Mouse (Mus musculus) C2C12 (cell line): Measurements from ENCODE around the gene Zfp688.
"Not testable (repeated sequence)": the region's sequence is repeated elsewhere in the genome, so short reads cannot be mapped to it uniquely, and the experiment has no call there.

Source experiments
- CTCF ChIP-seq: IDR thresholded peaks from one replicate; pipeline ENCODE4 v1.5.1; 2011; ENCODE audit not compliant: control insufficient read depth, insufficient read depth, insufficient read length
- MYOD1 ChIP-seq: IDR thresholded peaks from one replicate; pipeline ENCODE4 v1.6.1; 2011; ENCODE audit warnings: low read depth; ENCODE audit not compliant: control insufficient read depth, insufficient read length
- USF1 ChIP-seq: IDR thresholded peaks from one replicate; pipeline ENCODE4 v1.6.1; 2011; ENCODE audit warnings: low read depth, mild to moderate bottlenecking, control low read depth, moderate library complexity

DNA sequence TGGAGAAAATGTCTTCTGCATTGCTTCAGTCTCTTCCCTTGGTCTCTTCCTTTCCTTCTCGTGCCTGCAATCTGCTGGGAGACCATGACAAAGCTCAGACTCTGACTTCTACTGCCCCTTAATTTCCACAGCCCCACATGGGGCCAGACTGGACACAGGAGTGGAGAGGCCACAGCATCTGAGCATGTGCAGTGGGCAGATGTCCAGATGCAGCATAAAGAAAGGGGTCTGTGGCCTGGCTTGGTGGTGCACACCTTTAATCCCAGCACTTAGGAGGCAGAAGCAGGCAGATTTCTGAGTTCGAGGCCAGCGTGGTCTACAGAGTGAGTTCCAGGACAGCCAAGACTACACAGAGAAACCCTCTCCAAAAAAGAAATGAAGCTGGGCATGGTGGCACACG lies 36.3 kb downstream of the Zfp688 start:
- TF ChIP-seq CTCF, MYOD1, USF1: not testable (repeated sequence)
